Mouse (Mus musculus) heart, adult 8-10 months (tissue): ENCODE measurements around the gene Slc22a21. TPM values are rescaled to one million over a fixed set of nuclear protein-coding genes. Genes with fewer than 3 reads are reported as not detected.
"Not testable (repeated sequence)": the region's sequence is repeated elsewhere in the genome, so short reads cannot be mapped to it uniquely, and the experiment has no call there.

Experiments
- DNase-seq: peaks from one replicate; pipeline ENCODE4 v3.0.0; 2022; ENCODE audit warnings: low spot score
- total RNA-seq, 4 experiments: library from RNA; stranded (reverse); gene quantifications; 2 replicates each; pipeline ENCODE4 v1.2.4; 2022

Slc22a21 gene
- 1 to 10 TPM; 1.8 to 2.0 (median 1.9) TPM for total RNA-seq

DNA sequence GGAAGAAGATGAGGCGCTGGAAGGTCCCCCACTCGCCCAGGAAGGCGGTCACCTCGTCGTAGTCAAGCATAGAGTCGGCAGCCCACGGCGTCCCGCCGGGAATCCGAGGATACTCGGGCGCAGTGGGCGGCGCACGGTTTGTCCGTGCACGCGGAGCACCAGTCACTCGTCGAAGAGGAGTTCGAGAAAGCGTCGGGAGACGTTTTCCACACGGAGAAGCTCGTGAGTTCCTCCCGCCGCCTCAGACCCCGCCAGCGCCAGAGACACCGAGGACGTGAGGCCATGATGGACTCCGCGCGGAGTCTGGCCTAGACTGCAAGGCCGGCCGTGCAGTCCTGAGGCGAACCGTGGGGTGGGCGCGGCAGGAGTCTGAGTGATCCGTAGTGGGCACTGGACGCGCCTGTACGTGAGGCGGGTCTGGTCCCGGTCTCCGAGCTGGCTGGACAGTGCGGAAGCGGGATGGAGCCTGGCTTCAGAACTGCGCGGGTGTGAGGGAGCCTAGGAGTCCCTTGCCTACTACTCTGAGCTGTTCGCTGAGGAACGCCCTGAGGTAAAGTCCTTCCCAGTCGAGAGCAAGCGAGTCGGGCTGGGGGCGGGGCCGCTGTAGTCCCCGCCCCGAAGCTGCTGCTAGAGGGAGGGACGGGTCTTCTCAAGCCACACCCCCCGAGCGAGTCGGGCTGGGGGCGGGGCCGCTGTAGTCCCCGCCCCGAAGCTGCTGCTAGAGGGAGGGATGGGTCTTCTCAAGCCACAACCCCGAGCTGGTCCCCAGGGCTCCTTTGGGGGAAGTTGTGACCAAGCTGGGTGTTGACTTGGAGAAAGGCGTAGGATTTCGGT, at the start of gene Slc22a21:
Gene Slc22a21 (minus strand): TSS at position 545 of the 834 bp plus-strand sequence.
- peak; percentile 55 for DNase-seq

DNA sequence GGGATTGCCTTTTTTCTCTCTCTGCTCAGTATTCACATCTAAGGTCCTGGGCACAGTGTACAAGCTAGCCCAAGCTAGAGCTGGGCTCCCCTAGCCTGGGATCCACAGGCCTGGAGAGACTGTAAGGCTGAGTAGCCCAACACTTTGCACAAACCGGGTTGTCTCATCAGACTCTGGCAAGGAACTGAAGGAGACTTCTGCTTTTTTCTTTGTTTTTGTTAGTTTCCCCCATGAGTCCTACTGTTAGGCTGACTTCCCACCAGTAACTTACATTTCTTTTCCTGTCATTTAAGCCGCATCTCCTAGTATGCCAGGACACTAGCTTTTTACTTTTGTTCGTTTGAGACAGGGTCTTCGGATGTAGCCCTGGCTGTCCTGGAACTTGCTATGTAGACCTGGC, 48.9 kb upstream of the Slc22a21 start:
- no peak for DNase-seq

DNA sequence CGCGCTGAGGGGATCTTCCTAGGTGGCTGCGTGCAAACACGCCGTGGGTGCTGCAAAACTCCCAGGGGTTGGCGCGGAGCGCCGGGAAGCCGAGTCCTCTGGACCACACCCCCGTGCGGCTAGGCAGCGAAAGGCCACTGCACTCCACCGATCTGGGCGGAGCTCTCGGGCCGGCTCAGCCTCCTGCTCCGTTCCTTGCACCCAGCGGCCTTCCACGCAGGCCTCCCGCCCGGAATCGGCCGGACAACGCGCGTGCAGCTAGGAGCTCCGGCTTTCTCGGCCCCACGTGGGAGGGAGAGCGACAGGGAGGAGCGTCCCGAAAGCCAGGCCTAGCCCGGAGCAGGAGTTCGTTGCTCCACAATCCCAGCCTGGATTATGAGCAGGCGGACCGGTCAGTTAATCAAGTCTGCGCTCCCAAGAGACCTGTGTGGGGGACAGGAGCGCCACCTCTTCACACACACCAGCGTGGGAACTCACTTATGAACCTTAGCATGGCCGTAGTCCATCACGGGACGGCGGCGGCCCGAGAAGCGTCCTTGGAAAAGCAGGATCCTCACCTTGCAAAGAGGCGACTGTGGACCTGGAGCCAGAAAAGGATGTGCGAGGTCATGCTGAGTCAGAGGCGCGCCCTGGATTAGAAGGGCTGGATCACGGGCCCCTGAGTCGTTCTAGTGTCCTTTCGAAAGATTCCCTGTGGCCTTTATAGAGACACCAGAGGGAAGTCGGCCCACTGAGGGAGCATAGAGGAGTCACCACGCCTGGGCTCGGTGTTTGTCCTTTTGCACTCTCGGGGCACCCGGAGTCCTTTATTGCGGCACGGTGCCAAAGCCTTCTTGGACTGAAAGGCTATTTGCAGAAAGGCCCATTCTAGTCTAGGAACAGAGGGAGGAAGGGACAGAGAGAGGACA, 48.2 kb upstream of the Slc22a21 start, which contains the start of gene Slc22a4:
Gene Slc22a4 (minus strand): TSS at position 47 of the 908 bp plus-strand sequence.
- DNase-seq, result peak; percentile 81

DNA sequence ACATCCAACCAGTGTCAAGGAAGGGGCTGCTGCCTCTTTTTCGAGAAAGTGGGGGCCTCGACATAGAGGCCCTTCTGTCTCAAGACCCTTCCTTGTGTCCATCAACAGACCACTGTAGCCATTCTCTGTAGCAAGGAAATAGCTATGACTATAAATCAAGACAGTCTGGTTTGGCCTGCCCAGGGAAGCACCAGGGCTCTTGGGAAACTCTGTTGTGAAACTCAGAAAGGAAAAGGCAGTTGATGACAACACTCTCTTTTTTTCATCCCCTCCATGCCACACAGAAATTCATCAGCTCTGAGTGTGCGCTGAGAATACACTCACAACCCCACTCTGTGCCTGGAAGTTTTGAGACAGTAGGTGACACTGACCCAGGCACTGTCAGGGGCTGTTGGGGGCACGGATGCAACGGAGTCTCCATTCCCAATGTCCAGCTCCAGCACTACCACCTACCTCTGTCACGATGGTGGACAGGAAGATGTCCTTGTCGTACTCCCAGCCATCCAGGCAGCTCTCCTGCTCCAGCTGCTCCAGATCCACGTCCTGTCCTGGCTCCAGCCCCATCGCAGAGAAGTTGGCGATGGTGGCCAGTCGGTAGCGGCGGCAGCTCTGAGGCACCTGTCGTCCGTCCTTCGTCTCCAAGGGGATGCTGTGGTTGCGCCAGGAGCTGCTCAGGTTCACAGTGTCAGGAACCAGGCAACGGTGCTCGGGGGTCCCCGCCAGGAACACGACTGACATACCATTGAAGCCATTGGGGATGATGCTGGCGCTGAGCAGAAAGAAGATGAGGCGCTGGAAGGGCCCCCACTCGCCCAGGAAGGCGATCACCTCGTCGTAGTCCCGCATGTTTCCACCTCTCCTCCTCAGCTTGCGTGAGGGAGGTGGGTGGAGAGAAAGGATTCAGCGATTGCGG, 47.3 kb upstream of the Slc22a21 start:
- DNase-seq, result no peak

DNA sequence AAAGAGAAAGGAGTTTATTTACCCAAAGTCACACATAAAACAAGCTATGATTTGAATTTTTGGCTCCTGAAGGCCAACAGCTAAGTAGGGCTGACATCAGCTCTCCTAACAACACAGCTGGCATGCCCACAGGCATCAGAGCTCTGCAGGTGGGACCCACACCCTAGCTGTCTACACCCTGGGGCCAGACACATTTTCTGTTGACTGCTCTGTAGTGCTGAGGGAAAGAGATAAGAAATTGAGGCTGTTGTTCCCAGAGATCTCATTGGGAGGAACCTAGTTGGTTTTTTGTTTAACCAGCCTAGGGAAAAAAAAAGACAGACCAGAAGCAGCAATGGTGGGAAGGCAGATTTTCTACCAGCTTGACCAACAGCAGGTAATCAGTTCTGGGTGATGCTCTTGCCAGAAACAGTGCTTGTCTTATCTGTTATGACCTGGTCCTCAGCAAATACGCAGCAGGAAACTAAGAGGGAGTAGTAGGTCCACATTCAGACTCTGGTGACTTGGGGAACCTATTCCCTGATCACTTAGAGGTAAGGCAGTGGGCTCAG, 46.4 kb upstream of the Slc22a21 start:
- no peak for DNase-seq

DNA sequence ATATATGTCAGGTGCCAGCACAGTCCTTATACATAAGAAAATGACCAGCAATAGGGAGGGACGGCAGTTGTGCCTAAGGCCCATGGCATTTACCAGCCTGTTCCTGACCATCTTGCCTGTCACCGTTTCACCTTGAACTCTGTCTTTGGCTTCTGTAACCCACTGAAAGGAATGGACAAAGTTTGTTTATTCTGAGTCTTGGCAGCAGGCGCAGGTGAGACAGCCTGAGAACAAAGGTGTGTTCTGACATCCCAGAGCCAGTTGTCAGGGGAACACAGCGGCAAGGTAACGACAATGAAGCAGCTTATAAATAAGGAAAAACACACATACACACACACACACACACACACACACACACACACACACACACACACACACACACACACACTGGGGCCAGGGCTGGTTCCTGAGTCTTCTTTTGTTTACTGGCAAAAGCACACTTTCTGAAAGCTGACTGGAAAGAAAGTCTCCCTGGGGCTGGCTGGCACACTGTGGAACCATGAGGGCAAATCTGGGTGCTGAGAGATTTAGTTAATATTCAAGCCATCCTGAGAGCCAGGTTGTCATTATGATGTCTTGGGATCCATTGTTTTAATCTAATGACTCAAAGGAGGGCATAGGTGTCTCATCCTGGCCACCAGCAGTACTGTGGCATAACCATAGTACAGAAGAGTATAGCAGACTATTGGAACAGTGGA, 41.4 kb upstream of the Slc22a21 start:
- DNase-seq, result no peak

DNA sequence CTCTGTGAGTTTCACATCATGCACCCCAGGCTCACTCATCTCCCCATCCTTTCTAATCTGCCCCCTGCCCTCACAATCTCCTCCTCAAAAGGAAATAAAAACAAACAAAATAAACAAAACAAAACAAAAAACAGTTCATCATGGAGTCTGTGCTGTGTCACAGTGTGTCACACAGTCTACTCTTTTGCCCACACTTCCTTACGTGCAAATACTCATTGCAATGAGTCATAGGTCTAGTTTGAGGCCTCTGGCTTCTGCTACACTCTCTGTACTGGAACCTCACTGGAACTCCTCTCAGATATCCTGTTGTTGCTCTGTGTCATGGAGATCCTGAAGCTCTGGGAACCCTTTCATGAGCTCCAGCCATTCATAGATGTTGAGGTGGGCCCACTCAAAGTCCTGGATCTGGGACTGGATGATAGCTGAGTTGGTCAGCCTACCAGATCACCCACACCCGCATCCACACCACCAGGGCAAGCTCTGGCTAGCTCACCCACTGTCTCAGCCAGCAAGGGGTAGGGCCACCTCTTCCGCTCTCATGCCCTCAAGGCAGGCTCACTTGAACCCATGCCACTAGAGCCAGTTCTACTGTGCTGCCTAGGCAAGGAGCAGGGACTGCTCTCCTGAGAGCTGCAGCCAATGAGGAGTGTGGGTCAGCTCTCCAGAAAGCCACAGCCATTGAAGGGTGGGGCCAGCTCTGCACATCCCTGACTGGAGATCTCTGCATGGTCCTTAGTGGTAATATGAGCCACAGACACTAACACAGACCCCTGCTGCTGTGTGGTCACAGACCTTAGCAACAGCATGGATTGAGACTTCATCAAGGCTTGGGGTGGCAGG, 39.0 kb upstream of the Slc22a21 start:
- no peak for DNase-seq

DNA sequence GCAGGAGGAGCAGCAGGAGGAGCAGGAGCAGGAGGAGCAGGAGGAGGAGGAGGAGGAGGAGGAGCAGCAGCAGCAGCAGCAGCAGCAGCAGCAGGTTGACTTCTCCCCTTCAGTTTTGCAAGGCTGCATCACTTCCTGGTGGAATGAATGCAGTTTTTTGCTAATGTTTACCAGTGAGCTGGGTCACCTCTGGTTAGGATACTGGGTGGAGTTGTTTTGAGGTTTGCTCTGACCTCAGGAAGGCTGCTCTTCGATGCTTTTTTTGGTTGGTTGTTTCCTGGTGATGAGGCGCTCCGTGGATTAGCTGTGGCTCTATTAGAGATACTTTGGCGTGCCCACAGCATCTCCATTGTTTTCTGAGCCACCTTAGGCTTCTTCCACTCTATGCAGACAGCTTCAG, 37.5 kb upstream of the Slc22a21 start:
- no peak for DNase-seq

DNA sequence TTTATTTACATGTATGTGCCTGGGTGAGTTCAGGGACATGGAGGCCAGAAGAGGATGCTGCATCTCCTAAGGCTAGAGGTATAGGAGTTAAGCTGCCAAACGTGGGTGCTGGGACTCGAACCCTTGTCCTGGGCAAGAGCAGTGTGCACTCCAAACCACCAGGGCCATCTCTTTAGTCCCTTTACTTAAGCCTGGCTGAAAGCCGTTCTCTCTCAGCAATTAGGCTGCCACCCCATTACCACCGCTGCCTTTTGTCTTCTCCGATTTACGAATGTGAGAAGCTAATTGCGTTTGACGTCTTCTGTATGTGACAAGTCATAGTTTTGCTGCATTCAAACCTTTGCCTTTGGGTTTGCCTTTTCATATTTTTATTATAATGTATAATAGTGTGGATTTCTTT, 35.9 kb upstream of the Slc22a21 start:
- no peak for DNase-seq

DNA sequence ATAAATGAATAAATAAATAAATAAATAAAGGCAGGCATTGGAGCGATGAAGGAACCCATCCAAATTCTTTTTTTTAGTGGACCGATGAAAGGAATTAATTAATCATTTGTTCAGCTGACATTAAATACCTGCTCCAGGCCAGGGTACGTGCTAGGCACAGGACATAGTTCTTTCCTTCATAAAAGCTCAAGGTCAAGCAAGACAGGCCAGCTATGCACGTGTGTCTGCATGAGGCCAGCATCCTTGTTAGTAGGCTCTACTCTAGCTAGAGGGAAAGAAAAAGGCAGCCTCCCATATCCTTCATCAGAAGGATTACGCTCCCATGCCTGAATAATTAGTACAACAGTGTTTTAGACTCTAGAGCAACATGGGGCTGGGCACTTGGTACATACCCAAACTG, 32.8 kb upstream of the Slc22a21 start:
- DNase-seq, result no peak

DNA sequence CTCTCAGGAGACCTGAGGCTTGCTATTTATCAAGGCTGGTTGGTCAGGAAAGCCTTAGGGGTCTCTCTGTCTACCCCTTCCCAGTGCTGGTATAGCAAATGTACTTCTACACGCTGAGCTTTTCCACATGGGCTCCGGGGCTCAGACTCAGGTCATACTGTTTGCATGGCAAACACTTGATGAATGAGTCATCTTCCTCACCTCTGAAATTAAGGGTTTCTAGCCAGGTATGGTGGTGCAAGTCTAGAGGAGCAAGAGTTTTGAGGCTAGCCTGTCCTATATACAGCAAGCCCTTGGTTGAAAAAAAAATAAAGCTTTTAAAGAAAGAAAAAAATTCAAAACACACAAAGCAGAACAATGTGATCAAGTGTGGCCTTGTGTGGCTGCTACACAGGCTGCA, 31.1 kb upstream of the Slc22a21 start:
- no peak for DNase-seq

DNA sequence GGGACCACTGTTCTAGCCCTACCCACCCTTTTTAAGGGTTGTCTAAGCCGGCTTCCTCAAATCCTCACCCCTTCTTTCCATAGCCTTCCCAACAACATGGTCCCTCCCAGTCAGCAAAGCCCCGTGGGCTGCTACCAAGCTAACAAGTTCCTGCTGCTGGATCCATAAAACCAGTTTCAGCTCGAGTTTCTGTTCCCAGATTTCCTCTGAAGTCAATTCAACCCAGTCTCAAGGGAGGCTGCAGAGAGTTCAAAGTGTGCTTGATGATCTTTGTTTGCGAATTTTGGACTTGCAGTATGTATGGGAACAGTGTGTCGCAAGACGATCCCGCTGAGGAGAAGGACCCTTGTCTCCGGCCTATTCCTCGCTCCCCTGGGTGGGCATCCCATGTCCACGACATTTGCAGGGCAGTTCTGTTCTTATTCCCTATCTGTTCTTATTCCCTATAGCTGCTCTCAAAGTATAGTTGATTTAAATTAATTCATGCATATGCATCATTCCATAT, 28.3 kb upstream of the Slc22a21 start:
- peak; percentile 55 for DNase-seq

DNA sequence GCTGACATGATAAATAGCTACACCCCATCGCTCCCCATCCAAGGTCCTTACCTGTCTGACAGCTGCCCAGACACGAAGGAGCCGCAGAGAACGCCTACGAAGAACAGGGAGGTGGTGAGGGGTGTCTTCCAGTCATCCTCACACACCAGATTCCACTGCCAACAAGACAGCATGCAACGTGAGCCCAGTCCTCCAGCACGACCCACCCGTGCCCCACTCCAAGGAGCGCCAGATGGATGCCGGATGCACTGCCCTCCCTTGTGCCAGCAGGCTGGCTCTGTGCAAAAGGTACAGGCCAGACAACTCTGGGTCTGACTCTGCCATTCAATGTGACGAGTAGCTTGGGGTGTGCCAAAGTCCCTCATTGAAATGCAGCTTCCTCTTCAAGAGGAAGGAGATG, 27.6 kb upstream of the Slc22a21 start:
- no peak for DNase-seq

DNA sequence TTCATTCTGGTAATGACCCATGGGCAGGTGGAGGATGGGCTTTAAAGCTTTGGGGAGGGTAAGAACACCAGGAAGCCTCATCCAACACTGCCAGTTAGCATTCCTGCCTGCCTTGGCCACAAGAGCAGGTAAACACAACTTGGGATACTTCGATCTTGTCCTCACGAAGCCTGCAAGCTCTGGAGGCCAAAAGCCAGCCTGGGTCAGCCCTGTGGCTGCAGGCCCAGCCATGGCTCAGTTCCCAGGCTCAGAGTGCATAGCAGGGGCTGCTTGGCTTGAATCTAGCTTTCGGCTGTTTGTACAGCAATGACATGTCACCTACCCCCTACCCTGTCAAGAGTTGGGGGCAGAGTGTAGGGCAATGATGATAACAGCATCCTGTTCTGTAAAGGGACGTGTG, 26.8 kb upstream of the Slc22a21 start:
- peak; percentile 68 for DNase-seq

DNA sequence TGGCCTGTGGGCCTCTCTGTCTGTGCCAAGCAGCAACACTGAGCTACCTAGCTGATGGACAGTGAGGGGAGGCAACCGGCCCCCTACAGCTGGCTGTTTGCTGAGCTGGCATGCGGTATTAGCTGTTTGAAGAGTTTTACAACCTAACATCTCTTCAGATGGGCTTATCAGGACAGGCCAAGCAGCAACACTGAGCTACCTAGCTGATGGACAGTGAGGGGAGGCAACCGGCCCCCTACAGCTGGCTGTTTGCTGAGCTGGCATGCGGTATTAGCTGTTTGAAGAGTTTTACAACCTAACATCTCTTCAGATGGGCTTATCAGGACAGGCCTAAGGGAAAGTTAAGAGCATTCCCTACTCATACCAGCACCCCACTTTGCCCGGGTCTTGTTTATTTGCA, 26.2 kb upstream of the Slc22a21 start:
- DNase-seq, result not testable (repeated sequence)

DNA sequence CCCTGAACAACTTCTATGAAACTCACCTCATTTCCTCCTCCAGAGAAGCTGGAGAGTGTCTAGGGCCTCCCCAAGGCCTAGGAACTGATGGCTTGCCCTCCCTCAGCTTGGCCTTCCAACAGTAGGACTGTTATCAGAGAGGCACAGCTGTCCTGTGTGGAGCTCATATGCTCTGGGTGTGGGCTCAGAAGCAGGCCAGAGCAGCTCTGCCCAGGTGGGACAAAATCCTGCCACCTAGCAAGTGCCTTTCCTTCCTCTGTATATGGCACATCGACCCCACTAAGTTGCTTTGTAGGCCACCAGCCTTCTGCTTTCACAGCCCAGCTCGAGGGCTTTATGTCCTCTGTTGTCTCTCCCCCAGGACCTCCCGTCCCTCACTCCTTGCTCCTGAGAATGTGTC, 24.6 kb upstream of the Slc22a21 start:
- DNase-seq, result no peak

DNA sequence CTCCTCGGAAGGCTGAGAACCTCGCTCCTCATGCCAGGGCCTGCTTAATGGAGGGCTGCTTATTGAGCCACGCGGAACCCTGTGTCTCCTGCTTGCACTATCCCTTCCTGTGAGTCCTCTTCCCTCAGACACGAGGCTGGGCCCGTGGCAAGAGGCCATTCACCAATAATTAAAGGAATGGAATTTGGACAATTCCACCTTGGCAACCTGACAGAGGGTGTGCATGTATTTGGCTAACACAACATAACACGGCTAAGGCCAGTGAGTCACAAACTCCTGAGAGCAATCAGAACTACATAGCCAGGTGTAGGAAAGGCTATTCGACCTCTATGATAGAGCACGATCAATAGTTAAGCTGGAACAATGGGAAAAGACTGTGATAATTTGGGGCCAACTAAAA, 24.1 kb upstream of the Slc22a21 start:
- peak; percentile 47 for DNase-seq

DNA sequence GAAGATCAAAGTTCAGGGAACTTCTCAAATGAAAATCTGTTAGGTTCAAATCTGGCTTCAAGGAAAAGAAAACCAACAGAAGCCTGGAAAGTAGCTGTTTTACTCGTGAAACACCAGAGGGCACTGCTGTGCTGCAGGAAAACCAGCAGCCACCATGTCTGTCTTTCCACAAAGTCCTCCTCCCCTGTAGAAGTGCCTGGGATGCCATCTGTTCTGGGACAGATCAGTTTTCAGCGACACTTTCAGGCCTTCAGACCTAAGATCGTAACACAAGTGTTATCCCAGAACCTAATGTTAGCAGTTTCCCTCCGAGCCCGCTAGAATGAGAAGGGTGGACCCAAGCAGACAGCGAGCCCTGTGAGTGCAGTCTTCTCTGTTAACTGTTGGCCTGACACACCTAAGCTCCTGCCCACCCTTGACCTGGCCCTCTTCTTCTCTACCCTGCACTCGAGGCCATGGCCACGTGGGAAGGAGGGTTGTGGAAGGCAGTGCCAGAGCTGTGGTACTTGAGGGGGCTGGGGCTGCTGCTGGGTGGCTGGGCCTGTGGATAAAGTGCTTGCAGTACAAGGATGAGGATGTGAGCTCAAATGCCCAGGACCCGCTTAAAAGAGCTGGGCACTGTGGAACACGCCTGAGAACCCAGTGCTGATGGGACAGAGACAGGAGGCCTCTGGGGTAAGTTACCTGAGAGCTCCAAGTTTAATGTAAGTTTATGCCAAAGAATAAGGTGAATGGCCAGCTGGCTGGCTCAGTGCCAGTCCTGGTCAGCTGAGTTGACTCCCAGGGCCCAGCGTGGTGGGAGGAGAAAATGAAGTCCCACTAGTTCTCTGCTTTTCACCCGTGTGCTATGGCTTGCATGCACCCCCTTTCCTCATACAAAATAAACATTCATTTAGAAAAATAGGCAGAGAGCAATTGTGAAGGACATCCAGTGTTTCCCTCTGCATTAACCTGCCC, 22.9 kb upstream of the Slc22a21 start:
- DNase-seq, result peak; percentile 65
